Mouse (Mus musculus) hindbrain, embryonic 14.5 days (tissue): ENCODE data around the gene Rgl2. TPM values are rescaled to one million over a fixed set of nuclear protein-coding genes. Genes with fewer than 3 reads are reported as not detected.

Experiments
- ATAC-seq: fragments of 200-750 bp; cut with Nextera tagmentation; 2 replicates; pipeline ENCODE4 v1.8.0; 2017; ENCODE audit warnings: moderate number of reproducible peaks, mild to moderate bottlenecking, moderate TSS enrichment, moderate library complexity; ENCODE audit not compliant: low FRiP score
- DNase-seq: peaks from one replicate; pipeline ENCODE4 v3.0.0-alpha.2; 2015; ENCODE audit warnings: low spot score
- H3K27ac ChIP-seq: fragments of 300-500 bp; sonication (generic); 2 replicates; pipeline ENCODE4 v1.5.1; 2014; ENCODE audit warnings: mild to moderate bottlenecking, moderate library complexity
- H3K27me3 ChIP-seq: fragments of 300-500 bp; sonication (generic); 2 replicates; pipeline ENCODE4 v1.6.1; 2014; ENCODE audit warnings: mild to moderate bottlenecking, low read length, mixed read lengths; ENCODE audit not compliant: control insufficient read depth, insufficient read depth
- H3K36me3 ChIP-seq: fragments of 300-500 bp; sonication (generic); replicated peaks from 2 replicates; pipeline ENCODE4 v1.6.1; 2014; ENCODE audit not compliant: control insufficient read depth, insufficient read depth
- H3K4me1 ChIP-seq: fragments of 300-500 bp; sonication (generic); replicated peaks from 2 replicates; pipeline ENCODE4 v1.6.1; 2014; ENCODE audit warnings: antibody characterized with exemption, low read length, mixed read lengths; ENCODE audit not compliant: control insufficient read depth, insufficient read depth
- H3K4me2 ChIP-seq: fragments of 300-500 bp; sonication (generic); replicated peaks from 2 replicates; pipeline ENCODE4 v1.6.1; 2014; ENCODE audit warnings: mild to moderate bottlenecking, moderate library complexity
- H3K4me3 ChIP-seq: fragments of 300-500 bp; sonication (generic); replicated peaks from 2 replicates; pipeline ENCODE4 v1.5.1; 2014; ENCODE audit warnings: mild to moderate bottlenecking, low read length
- H3K9ac ChIP-seq: fragments of 300-500 bp; sonication (generic); 2 replicates; pipeline ENCODE4 v1.6.1; 2014
- H3K9me3 ChIP-seq: fragments of 300-500 bp; sonication (generic); 2 replicates; pipeline ENCODE4 v1.6.1; 2016; ENCODE audit warnings: low read length; ENCODE audit not compliant: control insufficient read depth
- WGBS: fragments of 180-500 bp; shearing (Covaris S2); extraction: QIAGEN DNeasy Blood & Tissue Kit; methylation state at CpG from one replicate; pipeline ENCODE4 v1.1.7; 2014; 5-methylcytosine and 5-hydroxymethylcytosine counted together
- polyA plus RNA-seq: library from polyadenylated mRNA; unstranded; fragments of >200 nt; fragmentation: Nextera tagmentation; extraction: Ambion mirVana; gene quantifications from 2 replicates; pipeline ENCODE4 v1.2.1, GENCODE M21; 2014

The Rgl2 gene
- polyA plus RNA-seq, 1 experiment from 2014 or later: 47.7 TPM

DNA sequence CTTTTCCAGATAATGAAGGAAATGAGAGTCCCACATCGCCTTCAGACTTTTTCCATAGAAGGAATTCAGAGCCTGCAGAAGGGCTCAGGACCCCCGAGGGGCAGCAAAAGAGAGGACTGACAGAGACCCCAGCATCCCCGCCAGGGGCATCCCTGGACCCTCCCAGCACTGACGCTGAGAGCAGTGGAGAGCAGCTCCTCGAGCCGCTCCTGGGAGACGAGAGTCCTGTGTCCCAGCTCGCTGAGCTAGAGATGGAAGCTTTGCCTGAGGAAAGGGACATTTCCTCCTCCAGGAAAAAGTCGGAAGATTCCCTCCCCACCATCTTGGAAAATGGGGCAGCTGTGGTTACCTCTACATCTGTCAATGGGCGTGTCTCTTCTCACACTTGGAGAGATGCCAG, 16.1 kb upstream of the Rgl2 start:
- H3K9me3 ChIP-seq: no peaks in the 10 kb centered on the region
- no peak overlapping the region for H3K9ac ChIP-seq
- H3K4me2 ChIP-seq: no peak overlapping the region
- peaks cover 14% of the 10 kb centered on the region for H3K4me1 ChIP-seq
- H3K27ac ChIP-seq: no peak overlapping the region
- peaks cover 38% of the 10 kb centered on the region for H3K36me3 ChIP-seq
- no peak for ATAC-seq
- no peaks in the 10 kb centered on the region for H3K27me3 ChIP-seq
- H3K4me3 ChIP-seq: no peak overlapping the region
- no peak for DNase-seq
- WGBS: 90% methylated on average over 10 of the region's 10 CpGs

DNA sequence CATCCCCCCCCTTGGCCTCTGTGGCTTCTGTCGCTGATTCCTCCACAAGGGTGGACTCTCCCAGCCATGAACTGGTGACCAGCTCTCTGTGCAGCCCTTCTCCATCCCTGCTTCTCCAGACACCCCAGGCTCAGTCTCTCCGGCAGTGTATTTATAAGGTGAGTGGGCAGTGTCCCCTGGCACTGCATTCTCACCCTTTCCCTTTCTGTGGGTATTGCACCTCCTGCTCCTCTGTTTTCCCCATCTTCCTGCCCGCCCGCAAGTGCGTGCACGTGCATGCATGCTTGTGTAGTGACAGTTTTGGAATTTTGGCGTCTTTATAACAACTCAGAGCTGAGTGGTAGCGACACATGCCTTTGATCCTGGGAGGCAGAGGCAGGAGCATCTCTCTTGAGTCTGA, 15.4 kb upstream of the Rgl2 start:
- no peak for ATAC-seq
- no peak overlapping the region for H3K4me3 ChIP-seq
- H3K9ac ChIP-seq: no peak overlapping the region
- WGBS: 97% methylated on average over 8 of the region's 8 CpGs
- no peaks in the 10 kb centered on the region for H3K27me3 ChIP-seq
- H3K9me3 ChIP-seq: no peaks in the 10 kb centered on the region
- DNase-seq: no peak
- no peak overlapping the region for H3K4me2 ChIP-seq
- no peak overlapping the region for H3K27ac ChIP-seq
- H3K4me1 ChIP-seq: peaks cover 14% of the 10 kb centered on the region
- H3K36me3 ChIP-seq: peaks cover 42% of the 10 kb centered on the region

DNA sequence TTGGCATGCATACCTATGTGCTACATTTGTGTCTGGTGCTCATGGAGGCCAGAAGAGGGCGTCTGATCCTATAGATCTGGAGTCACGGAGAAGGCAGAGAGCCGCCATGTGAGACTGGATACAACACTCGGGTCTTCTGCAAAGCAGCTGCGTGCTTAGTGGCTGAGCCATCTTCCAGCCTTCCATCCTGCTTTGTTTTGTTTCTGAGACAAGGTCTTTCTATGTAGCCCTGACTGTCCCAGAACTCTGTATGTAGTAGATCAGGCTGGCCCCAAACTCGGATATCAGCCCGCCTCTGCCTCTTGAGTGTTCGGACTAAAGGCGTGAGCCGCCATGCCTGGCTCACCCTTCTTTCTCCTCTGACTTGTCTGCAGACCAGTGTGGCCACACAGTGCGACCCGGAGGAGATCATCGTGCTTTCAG, 14.4 kb upstream of the Rgl2 start:
- no peak for DNase-seq
- H3K9ac ChIP-seq: no peak overlapping the region
- H3K27ac ChIP-seq: no peak overlapping the region
- ATAC-seq: no peak
- peak overlapping the region; percentile 64; the same call in 1 of the 2 replicates for H3K4me2 ChIP-seq
- H3K36me3 ChIP-seq: peaks cover 42% of the 10 kb centered on the region
- peaks cover 22% of the 10 kb centered on the region for H3K4me1 ChIP-seq
- no peaks in the 10 kb centered on the region; the same call in 1 of the 2 replicates for H3K27me3 ChIP-seq
- no peaks in the 10 kb centered on the region for H3K9me3 ChIP-seq
- WGBS: 74% methylated on average over 13 of the region's 13 CpGs
- H3K4me3 ChIP-seq: peak overlapping the region; percentile 51; the same call in 1 of the 2 replicates

DNA sequence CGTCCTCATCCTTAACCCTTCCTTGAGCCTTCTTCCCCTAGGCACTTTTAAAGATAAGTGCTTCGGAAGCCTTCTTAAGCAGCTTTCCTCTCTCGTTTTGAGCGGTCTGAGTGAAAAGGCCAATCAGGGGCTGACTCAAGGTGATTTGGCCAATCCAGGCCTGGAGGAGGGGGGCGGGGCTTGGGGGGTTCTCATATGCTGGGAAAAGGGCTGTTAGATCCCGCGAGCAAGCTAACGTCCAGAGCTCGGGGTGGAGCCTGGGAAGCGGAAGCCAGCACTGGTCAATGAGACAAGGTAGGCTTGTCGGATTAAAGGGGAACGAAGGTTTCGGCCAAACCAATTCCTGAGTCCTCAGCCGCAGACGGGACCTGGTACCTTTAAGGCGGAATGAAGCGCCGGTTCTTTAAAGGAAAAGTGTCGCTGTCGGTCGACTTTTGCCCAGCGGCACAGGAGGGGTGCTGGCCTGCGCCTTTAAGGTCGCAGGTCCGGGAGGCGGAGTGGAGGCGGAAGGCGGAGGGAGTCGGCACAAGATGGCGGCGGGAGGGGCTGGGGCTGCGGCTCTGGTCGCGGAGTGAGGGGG, 13.6 kb upstream of the Rgl2 start, which contains the start of the genes Tapbp and Zbtb22:
Tapbp (plus strand) TSS at position 229 of the 580 bp plus-strand sequence.
Zbtb22 (plus strand) TSS at position 234 of the 580 bp plus-strand sequence.
- ATAC-seq: peak; percentile 93
- Histone ChIP-seq H3K4me3 (peak within 1 kb of the TSS; percentile 51), H3K4me2 (peak within 1 kb of the TSS; percentile 64)

DNA sequence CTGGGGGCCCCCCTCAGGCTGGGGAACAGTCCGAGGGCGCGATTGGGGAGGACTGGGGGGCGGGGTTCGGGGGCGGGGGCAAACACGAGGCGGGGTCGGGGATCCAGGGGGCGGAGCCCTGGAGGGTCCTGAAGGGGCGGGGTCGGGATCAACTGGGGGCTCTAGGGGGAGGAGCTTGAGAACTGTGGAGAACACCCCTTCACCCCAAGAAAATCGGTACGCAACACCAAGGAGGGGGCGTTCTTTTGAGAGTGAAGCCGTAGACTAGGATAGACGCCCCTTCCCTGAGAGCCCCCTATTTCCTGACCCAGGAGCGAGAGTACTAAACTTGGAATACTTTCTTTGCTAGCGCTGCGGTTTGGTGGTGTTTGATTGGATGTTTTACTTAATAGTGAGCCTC, 13.0 kb upstream of the Rgl2 start:
- ATAC-seq: peak; percentile 18
- H3K36me3 ChIP-seq: peaks cover 35% of the 10 kb centered on the region

More for the DNA sequence above, 13.6 kb upstream of the Rgl2 start, which contains the start of the genes Tapbp and Zbtb22:
- H3K27ac ChIP-seq: peak within 1 kb of the TSS; percentile 82
- peaks cover 40% of the 10 kb centered on the region for H3K36me3 ChIP-seq
- H3K9me3 ChIP-seq: no peaks in the 10 kb centered on the region
- under 1% methylated on average over 33 of the region's 34 CpGs for WGBS
- no peaks in the 10 kb centered on the region; the same call in 1 of the 2 replicates for H3K27me3 ChIP-seq
- H3K4me1 ChIP-seq: peaks cover 23% of the 10 kb centered on the region
- peak within 1 kb of the TSS; percentile 61 for H3K9ac ChIP-seq
- peak; percentile 98 for DNase-seq

DNA sequence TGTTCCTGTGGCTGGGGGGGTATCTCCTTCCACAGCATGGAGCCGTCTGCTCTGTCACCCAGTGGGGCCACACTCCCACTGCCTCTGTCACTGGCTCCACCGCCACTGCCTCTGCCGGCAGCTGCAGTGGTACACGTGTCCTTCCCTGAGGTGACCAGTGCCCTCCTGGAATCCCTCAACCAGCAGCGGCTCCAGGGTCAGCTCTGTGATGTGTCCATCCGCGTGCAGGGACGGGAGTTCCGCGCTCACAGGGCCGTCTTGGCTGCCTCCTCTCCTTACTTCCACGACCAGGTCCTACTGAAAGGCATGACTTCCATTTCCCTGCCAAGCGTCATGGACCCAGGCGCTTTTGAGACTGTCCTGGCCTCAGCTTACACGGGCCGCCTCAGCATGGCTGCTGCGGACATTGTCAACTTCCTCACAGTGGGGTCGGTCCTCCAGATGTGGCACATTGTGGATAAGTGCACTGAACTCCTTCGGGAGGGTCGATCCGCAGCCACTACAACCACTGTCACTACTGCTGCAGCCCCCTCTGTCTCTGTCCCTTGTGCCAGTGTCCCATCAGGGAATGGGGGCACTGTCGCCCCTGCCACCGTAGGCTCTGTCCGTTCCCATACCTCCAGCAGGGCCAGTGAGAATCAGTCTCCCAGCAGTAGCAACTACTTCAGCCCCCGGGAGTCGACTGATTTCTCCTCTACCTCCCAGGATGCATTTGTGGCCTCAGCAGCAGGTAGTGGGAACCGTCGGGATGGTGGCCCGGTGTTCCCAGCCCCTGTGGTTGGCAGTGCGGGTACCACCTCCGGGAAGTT, 12.3 kb upstream of the Rgl2 start:
- Histone ChIP-seq H3K4me3 (peak overlapping the region; percentile 51), H3K9me3 (no peaks in the 10 kb centered on the region), H3K27ac (0 out of 2 replicates have a peak overlapping the region, but pooled peaks have one; percentile 82), H3K9ac (peak overlapping the region; percentile 61), H3K4me1 (peaks cover 23% of the 10 kb centered on the region), H3K36me3 (peaks cover 27% of the 10 kb centered on the region), H3K27me3 (no peaks in the 10 kb centered on the region; the same call in 1 of the 2 replicates), H3K4me2 (peak overlapping the region; percentile 64)
- no peak for DNase-seq
- no peak for ATAC-seq
- 76% methylated on average over 31 of the region's 31 CpGs for WGBS

More for the DNA sequence above, 13.0 kb upstream of the Rgl2 start:
- Histone ChIP-seq H3K4me3 (peak overlapping the region; percentile 51), H3K4me1 (peaks cover 23% of the 10 kb centered on the region), H3K9me3 (no peaks in the 10 kb centered on the region), H3K27ac (peak overlapping the region; percentile 82), H3K27me3 (no peaks in the 10 kb centered on the region; the same call in 1 of the 2 replicates), H3K4me2 (peak overlapping the region; percentile 64), H3K9ac (peak overlapping the region; percentile 61)
- peak; percentile 61 for DNase-seq
- WGBS: 2% methylated on average over 16 of the region's 20 CpGs

DNA sequence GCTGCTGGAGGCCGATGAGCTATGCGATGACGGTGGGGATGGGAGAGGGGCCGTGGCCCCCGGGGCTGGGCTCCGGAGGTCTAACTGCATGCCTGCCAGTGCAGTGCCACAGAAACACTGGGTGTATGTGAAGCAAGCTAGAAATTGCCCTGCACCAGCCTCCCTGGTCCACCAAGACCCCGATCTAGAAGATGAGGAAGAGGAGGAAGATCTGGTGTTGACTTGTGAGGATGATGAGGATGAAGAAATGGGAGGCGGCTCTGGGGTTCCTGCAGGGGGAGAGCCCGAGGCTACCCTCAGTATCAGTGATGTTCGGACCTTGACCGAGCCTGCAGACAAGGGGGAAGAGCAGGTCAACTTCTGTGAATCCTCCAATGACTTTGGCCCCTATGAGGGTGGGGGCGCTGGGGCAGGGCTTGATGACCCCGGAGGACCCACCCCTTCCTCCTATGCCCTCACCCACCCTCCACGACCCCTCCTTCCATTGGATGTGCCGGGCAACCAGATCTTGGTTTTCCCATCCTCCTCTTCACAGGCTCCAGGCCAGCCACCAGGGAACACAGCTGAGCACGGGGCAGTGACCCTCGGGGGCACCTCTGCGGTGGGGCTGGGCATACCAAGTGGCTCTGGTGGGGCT, 11.6 kb upstream of the Rgl2 start:
- Histone ChIP-seq H3K4me1 (peaks cover 23% of the 10 kb centered on the region), H3K9me3 (no peaks in the 10 kb centered on the region), H3K4me2 (peak overlapping the region; percentile 74; the same call in 1 of the 2 replicates), H3K36me3 (peaks cover 21% of the 10 kb centered on the region), H3K9ac (no peak overlapping the region), H3K4me3 (no peak overlapping the region), H3K27me3 (no peaks in the 10 kb centered on the region; the same call in 1 of the 2 replicates), H3K27ac (no peak overlapping the region)
- 84% methylated on average over 18 of the region's 18 CpGs for WGBS
- ATAC-seq (no peak), DNase-seq (no peak)

DNA sequence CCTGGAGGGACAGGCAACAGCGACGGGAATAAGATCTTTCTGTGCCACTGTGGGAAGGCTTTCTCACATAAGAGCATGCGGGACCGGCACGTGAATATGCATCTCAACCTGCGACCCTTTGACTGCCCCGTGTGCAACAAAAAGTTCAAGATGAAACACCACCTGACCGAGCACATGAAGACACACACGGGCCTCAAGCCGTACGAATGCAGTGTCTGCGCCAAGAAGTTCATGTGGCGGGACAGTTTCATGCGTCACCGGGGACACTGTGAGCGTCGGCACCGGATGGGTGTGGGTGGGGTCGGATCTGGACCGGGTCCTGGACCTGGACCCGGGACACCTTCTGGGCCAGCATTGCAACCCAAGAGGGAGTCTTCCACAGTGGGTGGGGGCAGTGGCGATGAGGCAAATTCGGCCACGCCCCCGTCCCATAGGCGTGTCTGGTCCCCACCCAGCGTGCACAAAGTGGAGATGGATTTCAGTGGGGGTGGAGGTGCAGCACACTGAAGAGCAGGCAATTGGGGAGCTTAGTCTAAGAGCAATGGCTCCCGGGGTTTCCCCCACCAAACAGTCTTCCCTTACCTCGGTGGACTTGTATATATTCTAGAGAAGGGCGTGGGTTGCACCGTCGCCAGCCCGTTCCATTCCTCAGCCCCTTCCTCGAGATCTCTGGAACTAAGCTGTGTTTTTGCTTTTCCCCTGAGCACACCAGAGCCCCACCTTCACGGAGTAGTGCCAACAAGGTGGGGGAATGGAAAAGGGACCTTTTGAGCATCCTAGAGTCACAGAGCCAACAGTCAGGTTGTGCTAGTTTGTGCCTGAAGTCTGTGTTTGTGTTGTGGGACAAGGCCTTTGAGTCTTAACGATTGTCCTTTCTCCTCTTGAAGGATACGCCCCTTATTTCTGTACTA, 10.8 kb upstream of the Rgl2 start:
- Histone ChIP-seq H3K9ac (0 out of 2 replicates have a peak overlapping the region, but pooled peaks have one; percentile 52), H3K4me3 (peak overlapping the region; percentile 34; the same call in 1 of the 2 replicates), H3K36me3 (peaks cover 15% of the 10 kb centered on the region), H3K4me2 (peak overlapping the region; percentile 74), H3K9me3 (no peaks in the 10 kb centered on the region), H3K27ac (no peak overlapping the region), H3K27me3 (no peaks in the 10 kb centered on the region; the same call in 1 of the 2 replicates), H3K4me1 (peaks cover 23% of the 10 kb centered on the region)
- ATAC-seq: no peak
- 60% methylated on average over 37 of the region's 37 CpGs for WGBS
- no peak for DNase-seq
